Mouse (Mus musculus) frontal cortex, postnatal 36 days (tissue): Measurements from ENCODE around the gene Orai2.
A peak's percentile ranks its signal among the peaks of the same experiment; 100 is the strongest.
"Not testable (repeated sequence)": the region's sequence is repeated elsewhere in the genome, so short reads cannot be mapped to it uniquely, and the experiment has no call there.

ENCODE experiments used
- DNase-seq, 2 experiments: peaks; one replicate each; pipeline ENCODE4 v3.0.0; 2022; ENCODE audit warnings: low spot score in 2 of 2

Orai2 gene

GRCm38 (mm10) chr5:136137658-136138274 lies 32.7 kb downstream of the Orai2 start:
- DNase-seq = no peak

GRCm38 (mm10) chr5:136136292-136136990 lies 34.1 kb downstream of the Orai2 start:
- DNase-seq = no peak

- DNase-seq = peak; percentile 94 to 97
These were observed 34.8 kb downstream of the Orai2 start, which contains the start of the genes Lrwd1 and Alkbh4 for GRCm38 (mm10) chr5:136135571-136136291. TSS of gene Lrwd1 (minus strand) at chr5:136136074. TSS of gene Alkbh4 (plus strand) at chr5:136136146.

GRCm38 (mm10) chr5:136122165-136122564 lies 48.3 kb downstream of the Orai2 start:
- no peak for DNase-seq

GRCm38 (mm10) chr5:136116784-136117112 lies 53.8 kb downstream of the Orai2 start:
- no peak for DNase-seq

- peak; percentile 98 for DNase-seq
These were observed 54.4 kb downstream of the Orai2 start, which contains the start of gene Polr2j for GRCm38 (mm10) chr5:136115891-136116783. TSS of gene Polr2j (plus strand) at chr5:136116631.

GRCm38 (mm10) chr5:136113546-136113945 lies 57.0 kb downstream of the Orai2 start:
- DNase-seq = not testable (repeated sequence)

GRCm38 (mm10) chr5:136109042-136109441 lies 61.5 kb downstream of the Orai2 start:
- DNase-seq = no peak

GRCm38 (mm10) chr5:136108486-136108885 lies 62.0 kb downstream of the Orai2 start:
- no peak for DNase-seq

GRCm38 (mm10) chr5:136104511-136104910 lies 66.0 kb downstream of the Orai2 start:
- no peak for DNase-seq

- DNase-seq = peak; percentile 62 to 75
These were observed 68.3 kb downstream of the Orai2 start for GRCm38 (mm10) chr5:136102099-136102820.

GRCm38 (mm10) chr5:136098536-136098935 lies 72.0 kb downstream of the Orai2 start:
- no peak for DNase-seq
